Mouse (Mus musculus) cerebellum, postnatal 4 days (tissue): ENCODE data around the gene Ccdc93.

Source experiments
- DNase-seq, 2 experiments: peaks; one replicate each; pipeline ENCODE4 v3.0.0; 2022; ENCODE audit warnings: low spot score in 2 of 2, mixed read lengths in 1 of 2

The Ccdc93 gene

DNA sequence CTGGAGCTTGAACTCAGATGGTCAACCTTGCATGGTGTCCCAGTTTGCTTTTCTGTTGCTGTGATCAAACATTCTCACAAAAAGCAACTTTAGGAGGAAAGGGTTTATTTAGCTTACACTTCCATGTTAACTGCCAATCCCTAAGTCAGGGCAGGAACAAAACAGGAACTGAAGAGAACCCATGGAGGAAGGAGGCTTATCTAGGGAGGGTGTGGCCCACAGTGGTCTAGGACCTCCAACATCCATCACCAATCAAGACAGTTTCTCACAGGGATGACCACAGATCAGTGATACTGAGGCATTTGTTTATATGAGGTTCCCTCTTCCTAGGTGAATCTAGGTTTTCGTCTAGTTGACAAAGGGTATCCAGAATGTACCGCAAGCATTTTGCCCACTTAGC, 81.1 kb downstream of the Ccdc93 start:
- DNase-seq, result no peak

DNA sequence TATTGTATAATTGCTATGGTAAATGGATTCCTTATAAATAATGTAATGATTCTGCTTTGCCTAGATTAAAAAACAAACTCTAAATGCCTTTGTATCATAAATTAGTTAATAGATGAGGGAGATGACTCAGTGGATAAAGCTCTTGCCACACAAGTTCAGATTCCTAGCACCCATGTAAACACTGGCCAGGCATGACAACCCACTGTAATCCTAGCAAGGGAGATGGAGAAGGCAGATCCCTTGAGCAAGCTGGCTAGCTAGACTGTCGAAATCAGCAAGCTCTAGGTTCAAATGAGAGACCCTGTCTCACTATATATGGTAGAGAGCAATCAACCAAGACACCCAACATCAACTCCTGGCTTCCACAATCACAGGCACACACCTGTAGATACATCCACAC, 87.8 kb downstream of the Ccdc93 start:
- no peak for DNase-seq

DNA sequence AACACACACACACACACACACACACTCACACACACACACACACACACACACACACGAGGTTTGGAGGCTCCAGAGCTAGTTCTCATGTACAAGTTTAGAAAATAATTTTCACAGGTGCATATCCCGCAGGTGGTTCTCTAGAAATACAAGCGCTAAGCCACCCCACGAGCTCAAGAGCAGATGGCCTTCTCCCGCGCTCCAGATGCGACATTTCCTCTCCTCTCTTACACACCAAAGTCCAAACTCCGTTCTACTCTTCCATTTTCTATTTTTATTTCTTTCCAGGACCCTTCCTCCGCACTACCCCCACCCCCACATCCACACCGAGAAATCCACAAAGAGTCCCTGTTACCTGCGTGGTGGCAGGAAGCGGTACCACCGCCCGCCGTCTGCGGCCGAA, 96.2 kb downstream of the Ccdc93 start:
- DNase-seq, result no peak

DNA sequence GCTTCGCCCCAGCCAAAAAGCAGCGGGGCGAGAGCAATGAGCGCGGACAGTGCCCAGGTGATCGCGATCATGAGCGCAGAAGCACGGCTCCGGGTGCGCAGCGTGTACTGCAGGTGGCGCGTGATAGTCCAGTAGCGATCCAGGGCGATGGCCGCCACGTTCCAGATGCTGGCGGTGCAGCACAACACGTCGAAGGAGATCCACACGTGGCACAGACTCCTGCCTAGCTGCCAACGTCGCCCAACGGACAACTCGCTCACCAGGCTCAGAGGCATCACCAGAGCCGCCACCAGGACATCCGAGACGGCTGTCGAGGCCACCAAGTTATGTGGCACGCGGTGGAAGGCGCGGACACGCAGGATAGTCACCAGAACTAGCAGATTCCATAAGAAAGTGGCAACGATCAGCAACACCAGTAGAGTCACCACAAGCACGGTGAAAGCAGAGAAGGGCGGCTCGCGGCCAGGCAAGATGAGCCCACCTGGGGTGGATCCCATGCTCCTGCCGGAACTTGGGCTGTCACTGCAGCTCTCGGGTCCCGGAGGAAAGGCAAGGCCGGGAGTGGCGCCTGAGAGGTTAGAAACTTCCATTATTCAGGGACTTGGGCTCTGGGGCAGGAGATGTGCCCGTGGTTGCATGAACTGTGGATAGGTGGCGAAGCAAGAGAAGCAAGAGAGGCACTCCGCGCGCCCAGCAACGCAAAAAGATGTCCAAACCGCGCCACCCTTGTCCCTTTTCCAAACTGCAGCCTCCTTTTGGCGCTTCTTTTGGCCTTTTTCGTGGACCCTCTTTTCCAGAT, 97.0 kb downstream of the Ccdc93 start:
- peak in 1 of 2 experiments; percentile 12 for DNase-seq

DNA sequence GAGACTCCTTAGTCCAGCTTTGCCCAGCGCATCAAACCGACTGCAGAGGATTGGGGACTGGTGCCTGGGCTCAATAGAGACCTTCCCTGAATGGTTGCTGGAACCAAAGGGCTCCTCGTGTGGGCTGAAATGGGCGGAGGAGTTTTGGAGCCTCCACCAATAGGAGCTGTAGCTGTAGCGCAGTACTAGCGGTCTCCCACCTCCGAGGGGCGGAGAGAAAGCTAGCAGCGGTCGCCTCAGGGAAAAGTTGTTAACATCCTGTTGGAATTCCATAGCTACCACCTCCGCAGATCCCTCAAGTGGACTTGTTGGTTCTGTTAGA, 97.5 kb downstream of the Ccdc93 start, which contains the start of gene Htr5b:
Gene Htr5b, minus strand, starts transcription at position 67 of the 322 bp plus-strand sequence.
- DNase-seq, result peak in 1 of 2 experiments; percentile 23

DNA sequence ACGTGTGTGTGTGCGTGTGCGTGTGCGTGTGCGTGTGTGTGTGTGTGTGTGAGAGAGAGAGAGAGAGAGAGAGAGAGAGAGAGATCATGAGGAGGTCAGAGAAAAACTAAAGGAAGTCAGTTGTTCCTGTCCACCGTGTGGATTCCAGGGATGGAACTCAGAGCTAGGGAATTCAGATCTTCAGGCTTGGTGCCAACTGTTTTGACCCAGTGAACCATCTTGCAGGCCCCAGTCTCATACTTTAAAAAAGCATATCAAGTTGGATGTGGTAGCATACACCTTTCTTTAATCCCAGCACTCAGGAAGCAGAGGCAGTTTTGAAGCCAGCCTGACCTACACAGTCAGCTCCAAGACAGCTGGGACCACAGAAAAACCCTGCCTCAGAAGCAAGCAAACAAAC, 98.4 kb downstream of the Ccdc93 start:
- DNase-seq, result no peak

DNA sequence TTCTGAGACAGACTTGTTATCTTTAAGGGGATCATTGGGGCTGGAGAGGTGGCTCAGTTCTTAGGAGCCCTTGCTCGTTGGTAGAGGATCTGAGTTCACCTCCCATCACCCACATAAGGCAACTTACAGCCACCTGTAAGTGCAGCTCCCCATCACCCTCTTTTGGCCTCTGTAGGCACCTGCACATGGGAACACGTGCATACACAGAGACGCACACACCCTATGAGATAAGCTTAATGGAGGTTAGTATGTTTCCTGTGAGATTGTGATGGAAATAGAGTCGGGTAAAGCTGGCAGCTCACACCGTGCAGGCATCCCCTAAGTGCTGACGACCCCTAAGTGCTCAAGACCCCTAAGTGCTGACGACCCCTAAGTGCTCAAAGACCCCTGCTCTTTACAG, 100.6 kb downstream of the Ccdc93 start:
- DNase-seq, result no peak

DNA sequence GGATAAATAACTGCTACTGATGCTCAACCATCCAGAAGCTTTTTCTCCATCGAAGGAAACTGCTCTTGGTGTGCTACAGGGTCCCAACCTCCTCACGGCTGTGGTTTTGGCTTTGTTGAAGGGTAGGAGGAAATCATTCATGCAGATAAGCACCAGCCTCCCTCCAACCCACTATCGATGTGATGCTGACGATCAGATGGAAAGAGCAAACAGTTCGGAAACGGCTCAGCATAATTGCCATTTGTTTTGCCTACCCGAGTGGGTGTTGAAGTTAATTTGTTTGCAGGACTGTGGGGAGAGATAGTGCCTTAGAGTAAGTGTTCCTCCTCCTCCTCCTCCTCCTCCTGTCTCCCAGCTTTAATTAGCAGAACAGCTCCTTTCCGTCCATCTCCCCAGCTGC, 109.5 kb downstream of the Ccdc93 start:
- no peak for DNase-seq

DNA sequence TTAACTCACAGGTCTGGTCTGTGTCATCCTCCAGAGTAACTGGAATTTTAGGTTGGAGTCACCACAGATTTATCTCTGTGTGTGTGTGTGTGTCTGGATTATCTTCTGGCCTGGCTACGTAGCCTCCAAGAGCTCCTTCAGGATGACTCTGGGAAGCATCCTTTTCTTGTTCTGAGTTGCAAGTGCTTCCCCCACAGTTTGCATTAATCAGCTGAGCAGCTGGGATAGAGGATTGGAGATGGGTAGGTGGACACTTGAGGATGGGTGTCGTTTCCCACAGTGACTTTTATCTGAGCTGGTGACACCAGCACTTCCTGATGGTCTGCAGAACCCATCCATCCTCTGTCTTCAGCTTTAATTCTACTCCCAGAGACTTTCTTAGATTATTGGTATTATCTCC, 116.0 kb downstream of the Ccdc93 start:
- no peak for DNase-seq

DNA sequence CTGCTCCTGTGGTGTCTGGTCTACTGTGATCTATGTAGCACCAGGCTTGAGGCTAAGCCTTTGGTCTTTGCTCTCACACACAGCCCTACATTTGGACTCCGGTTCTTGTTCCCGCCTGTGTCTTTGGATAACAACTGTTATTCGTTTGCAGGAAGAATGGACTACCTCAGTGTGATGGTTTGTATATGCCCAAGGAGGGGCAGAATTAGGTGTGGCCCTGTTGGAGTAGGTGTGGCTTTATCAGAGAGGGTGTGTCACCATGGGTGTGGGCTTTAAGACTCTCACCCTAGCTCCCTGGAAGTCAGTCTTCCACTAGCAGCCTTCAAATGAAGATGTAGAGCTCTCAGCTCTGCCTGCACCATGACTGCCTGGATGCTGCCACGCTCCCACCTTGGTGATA, 117.8 kb downstream of the Ccdc93 start:
- DNase-seq, result no peak

DNA sequence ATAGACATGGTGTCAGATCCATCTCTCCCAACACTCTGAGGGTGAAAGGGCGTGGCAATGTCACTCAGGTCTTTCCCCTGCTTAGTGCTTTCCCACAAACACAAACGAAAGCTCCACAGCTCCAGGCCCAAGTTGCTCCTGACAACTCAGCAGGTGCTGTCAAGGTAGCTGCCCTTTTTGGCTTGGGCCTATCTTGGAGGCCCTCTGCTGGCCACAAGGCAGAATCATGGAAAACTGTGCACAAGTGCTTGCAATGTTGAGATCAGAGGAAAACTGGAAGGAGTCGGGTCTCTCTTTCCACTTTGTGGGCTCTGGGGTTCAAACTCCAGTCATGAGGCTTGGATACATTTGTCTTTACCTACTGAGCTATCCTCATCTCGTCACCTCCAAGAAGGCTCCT, 118.6 kb downstream of the Ccdc93 start:
- peak in 1 of 2 experiments; percentile 6 for DNase-seq

DNA sequence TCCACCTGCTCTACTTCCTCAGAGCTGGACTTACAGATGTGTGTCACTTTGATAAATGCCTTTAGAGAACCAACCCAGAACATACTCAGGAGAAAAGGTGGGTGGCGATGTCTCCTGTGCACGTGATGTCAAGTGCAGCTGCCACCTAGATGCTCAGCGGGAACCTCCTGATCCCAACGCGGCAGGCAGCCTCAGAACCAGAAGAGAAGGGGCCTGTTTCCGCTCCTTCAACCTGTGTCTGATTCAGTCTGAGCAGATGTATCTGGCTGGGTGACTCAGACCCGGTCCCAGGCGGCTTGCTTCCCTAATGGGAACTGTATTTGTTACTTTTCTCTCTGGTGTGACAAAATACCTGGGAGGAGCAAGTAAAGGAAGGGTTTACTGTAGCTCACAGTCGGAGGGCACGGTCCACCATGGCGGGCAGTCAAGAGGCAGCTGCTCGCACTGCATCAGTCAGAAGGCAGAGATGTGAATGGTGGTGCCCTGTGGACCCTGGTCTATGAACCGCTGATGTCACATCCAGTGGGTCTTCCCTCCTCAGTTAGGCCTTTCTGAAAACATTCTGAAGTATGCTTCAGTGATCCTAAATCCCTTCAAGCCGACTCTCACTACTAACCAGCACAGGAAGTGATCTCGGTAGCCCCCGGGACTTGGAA, 120.1 kb downstream of the Ccdc93 start:
- no peak for DNase-seq

DNA sequence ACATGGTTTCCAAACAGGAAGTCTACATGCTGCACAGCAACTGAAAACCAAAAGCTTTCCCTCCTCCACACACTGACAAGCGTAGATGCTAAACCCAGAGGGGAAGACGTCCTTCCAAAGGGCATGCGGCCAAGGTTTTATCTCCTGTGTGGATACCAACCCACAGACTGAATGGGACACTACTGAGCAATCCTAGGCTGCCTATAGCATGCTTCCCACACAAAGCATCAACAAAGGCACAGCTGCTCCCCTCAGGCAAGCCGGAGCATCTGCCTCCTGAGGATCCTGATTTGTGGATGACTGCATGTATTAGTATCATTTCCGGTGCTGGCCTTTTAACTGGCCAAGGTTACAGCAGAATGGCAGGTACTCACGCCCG, 120.6 kb downstream of the Ccdc93 start:
- DNase-seq, result no peak
